Mouse (Mus musculus) lung, postnatal 10 days (tissue): ENCODE measurements at regions not wholly inside any gene's neighbourhood (a gene's known extent, or its start where the extent isn't known, plus 50 kb on each side); places are given as distances from the start of the nearest gene placed in this dataset.

ENCODE experiments used
- DNase-seq: peaks from one replicate; pipeline ENCODE4 v3.0.0; 2021

GRCm38 (mm10) chr13:28311248-28311647, 53.9 kb downstream of the Gm11361 start:
- DNase-seq = peak; percentile 28

GRCm38 (mm10) chr13:28311658-28312057, 54.3 kb downstream of the Gm11361 start:
- no peak for DNase-seq

- peak; percentile 21 for DNase-seq
Observed at GRCm38 (mm10) chr13:28312090-28312489, 54.8 kb downstream of the Gm11361 start.

- DNase-seq = no peak
Observed at GRCm38 (mm10) chr13:28313459-28313858, 56.1 kb downstream of the Gm11361 start.

GRCm38 (mm10) chr13:28314997-28315396, 57.7 kb downstream of the Gm11361 start:
- no peak for DNase-seq
